In genomic region chr11:115367395-115367944, GRCm38 (mm10) we compare ENCODE assay signal across 8 mouse cellular contexts. TPM values are rescaled to one million over a fixed set of nuclear protein-coding genes. Genes with fewer than 3 reads are reported as not detected.
DNase-seq lines count a peak whose midpoint lies in the region; ATAC-seq and TF ChIP-seq lines count a peak whose summit lies in the region.

Gene Hid1 (minus strand): TSS chr11:115367756.

- peak; percentile 85 for ATAC-seq in inflammation-experienced regulatory T-cells, adult 6 months
- peak; percentile 91 for ATAC-seq in megakaryocyte progenitor cell, adult 5-6 weeks (replicated peaks; ENCODE audit: poor library complexity)

- peak; percentile 94 for DNase-seq in adrenal gland, adult 2 months
- DNase-seq in gastrocnemius, postnatal 10 days, result peak; percentile 74
- DNase-seq in left cerebral cortex, postnatal 10 days (ENCODE audit: extremely low spot score in 1 of 2, low spot score in 2 of 2), result peak; percentile 61 to 87
- peak; percentile 83 to 84 for DNase-seq in right cerebral cortex, postnatal 36 days (ENCODE audit: low spot score in 2 of 2)
- peak; percentile 68 for DNase-seq in yolk sac, embryonic 10.5 days (ENCODE audit: low spot score)

- no peaks in the 10 kb centered on the region for H3K4me1 ChIP-seq in cortical plate, adult 2 months (ENCODE audit: control insufficient read depth, insufficient read depth, low read length)

- no peak for TF ChIP-seq CTCF in cortical plate, adult 2 months (IDR thresholded peaks at IDR 0.05; ENCODE audit: extremely low read depth, insufficient read depth, low read length)

- intact Hi-C loops in left cerebral cortex, postnatal 10 days (cut with DNase I), result no loop called here

- H3K27ac ChIP-seq in cortical plate, adult 2 months (ENCODE audit: insufficient read depth, low read length), result peak within 1 kb of the TSS; percentile 76; the same call in 1 of the 2 replicates

- peak; percentile 81 for TF ChIP-seq POLR2A in cortical plate, adult 2 months (IDR thresholded peaks at IDR 0.05; ENCODE audit: extremely low read depth, insufficient read depth, low read length)

- H3K4me3 ChIP-seq in cortical plate, adult 2 months (ENCODE audit: insufficient read depth, low read length), result peak within 1 kb of the TSS; percentile 89

RNA-seq across cellular contexts. Expression of gene Hid1, which starts in this region (rescaled TPM):
- total RNA-seq in adrenal gland, adult 2 months (2021), result 10 to 100 TPM; 23.8 to 25.0 TPM
- 27.1 and 27.3 TPM in 2 replicates for polyA plus RNA-seq in adrenal gland, adult 2 months (2012; rRNA removed)
- 102 and 103 TPM in 2 replicates for polyA plus RNA-seq in cortical plate, adult 2 months (2012; rRNA removed)
- 1 to 10 TPM; 5.7 to 6.1 TPM for total RNA-seq in gastrocnemius, postnatal 10 days (2021)
- 1 to 10 TPM; 1.9 to 3.4 (median 2.6) TPM for polyA plus RNA-seq in inflammation-experienced regulatory T-cells, adult 6 months (2017; shearing (Covaris generic))
- total RNA-seq in left cerebral cortex, postnatal 10 days (2021), result 10 to 100 TPM; 77.5 to 81.7 TPM
- total RNA-seq in megakaryocyte progenitor cell, adult 5-6 weeks (2015), result 0.52 and 0.81 TPM in 2 replicates
- 0.10 TPM in 1 of 2 replicates, not detected in the other for total RNA-seq in megakaryocyte progenitor cell, adult 5-6 weeks (2017)

Comparison
In these comparisons a context has a peak if more than half of its experiments do, and no peak if none do; other contexts are left out.
1. Peak in every context shown above with its lines: DNase-seq, ATAC-seq, H3K4me3 ChIP-seq and H3K27ac ChIP-seq.
2. Peak in ATAC-seq in megakaryocyte progenitor cell, adult 5-6 weeks; RNA of the gene not detected or under 1 TPM.